Mouse (Mus musculus) stomach, postnatal 0 days (tissue): ENCODE measurements around the gene Nrxn3. TPM values are rescaled to one million over a fixed set of nuclear protein-coding genes. Genes with fewer than 3 reads are reported as not detected.

ENCODE experiments used
- ATAC-seq: fragments of 200-750 bp; cut with Nextera tagmentation; 2 replicates; pipeline ENCODE4 v1.8.0; 2017; ENCODE audit not compliant: low FRiP score, low TSS enrichment
- DNase-seq: peaks from one replicate; pipeline ENCODE4 v3.0.0-alpha.2; 2016; ENCODE audit warnings: low spot score
- H3K27ac ChIP-seq: fragments of 300-500 bp; sonication (generic); replicated peaks from 2 replicates; pipeline ENCODE4 v1.5.1; 2014; ENCODE audit warnings: mild to moderate bottlenecking, control low read depth
- H3K27me3 ChIP-seq: fragments of 300-500 bp; sonication (generic); 2 replicates; pipeline ENCODE4 v1.6.1; 2014; ENCODE audit warnings: low read length; ENCODE audit not compliant: control insufficient read depth, insufficient read depth
- H3K36me3 ChIP-seq: fragments of 300-500 bp; sonication (generic); 2 replicates; pipeline ENCODE4 v1.6.1; 2014; ENCODE audit warnings: low read length, mixed read lengths; ENCODE audit not compliant: control insufficient read depth, insufficient read depth
- H3K4me1 ChIP-seq: fragments of 300-500 bp; sonication (generic); replicated peaks from 2 replicates; pipeline ENCODE4 v1.6.1; 2014; ENCODE audit warnings: antibody characterized with exemption; ENCODE audit not compliant: control insufficient read depth, insufficient read depth
- H3K4me2 ChIP-seq: fragments of 300-500 bp; sonication (generic); replicated peaks from 2 replicates; pipeline ENCODE4 v1.6.1; 2014; ENCODE audit warnings: low read depth, mild to moderate bottlenecking, control low read depth, moderate library complexity
- H3K4me3 ChIP-seq: fragments of 300-500 bp; sonication (generic); 2 replicates; pipeline ENCODE4 v1.5.1; 2014; ENCODE audit warnings: low read depth, low read length, control low read depth
- H3K9ac ChIP-seq: fragments of 300-500 bp; sonication (generic); 2 replicates; pipeline ENCODE4 v1.6.1; 2014; ENCODE audit warnings: mild to moderate bottlenecking, low read length, control low read depth, mixed read lengths
- H3K9me3 ChIP-seq: fragments of 300-500 bp; sonication (generic); 2 replicates; pipeline ENCODE4 v1.6.1; 2016; ENCODE audit warnings: low read length; ENCODE audit not compliant: control insufficient read depth
- CTCF ChIP-seq: IDR thresholded peaks from 2 replicates; pipeline ENCODE4 v1.5.1; 2016; ENCODE audit warnings: antibody characterized with exemption, low read depth, mild to moderate bottlenecking, moderate library complexity
- EP300 ChIP-seq: optimal IDR thresholded peaks from 2 replicates; pipeline ENCODE3; 2016; ENCODE audit warnings: antibody characterized with exemption
- WGBS: fragments of 180-500 bp; shearing (Covaris S2); extraction: QIAGEN DNeasy Blood & Tissue Kit; methylation state at CpG from one replicate; pipeline ENCODE4 v1.1.7; 2014; 5-methylcytosine and 5-hydroxymethylcytosine counted together
- polyA plus RNA-seq: library from polyadenylated mRNA; unstranded; fragments of >200 nt; fragmentation: Nextera tagmentation; extraction: Ambion mirVana; gene quantifications from 2 replicates; pipeline ENCODE4 v1.2.1, GENCODE M21; 2015

Nrxn3 gene
- polyA plus RNA-seq, 1 experiment from 2014 or later: 1.0 TPM

DNA sequence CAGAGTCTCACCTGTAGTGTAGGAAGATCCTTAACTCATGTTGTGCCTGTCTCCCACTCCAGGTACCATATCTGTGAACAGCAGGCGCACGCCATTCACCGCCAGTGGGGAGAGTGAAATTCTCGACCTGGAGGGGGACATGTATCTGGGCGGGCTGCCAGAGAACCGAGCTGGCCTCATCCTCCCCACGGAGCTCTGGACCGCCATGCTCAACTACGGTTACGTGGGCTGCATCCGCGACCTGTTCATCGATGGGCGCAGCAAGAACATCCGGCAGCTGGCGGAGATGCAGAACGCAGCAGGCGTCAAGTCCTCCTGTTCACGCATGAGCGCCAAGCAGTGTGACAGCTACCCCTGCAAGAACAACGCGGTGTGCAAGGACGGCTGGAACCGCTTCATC lies 537.4 kb downstream of the Nrxn3 start:
- H3K4me2 ChIP-seq: no peak overlapping the region
- H3K4me1 ChIP-seq: no peaks in the 10 kb centered on the region
- no peak overlapping the region for H3K9ac ChIP-seq
- no peak overlapping the region for H3K4me3 ChIP-seq
- H3K27me3 ChIP-seq: no peaks in the 10 kb centered on the region
- H3K27ac ChIP-seq: no peak overlapping the region
- no peaks in the 10 kb centered on the region for H3K9me3 ChIP-seq
- ATAC-seq: no peak
- no peak for TF ChIP-seq CTCF
- TF ChIP-seq EP300: no peak
- 87% methylated on average over 24 of the region's 24 CpGs for WGBS
- DNase-seq: no peak
- no peaks in the 10 kb centered on the region for H3K36me3 ChIP-seq

DNA sequence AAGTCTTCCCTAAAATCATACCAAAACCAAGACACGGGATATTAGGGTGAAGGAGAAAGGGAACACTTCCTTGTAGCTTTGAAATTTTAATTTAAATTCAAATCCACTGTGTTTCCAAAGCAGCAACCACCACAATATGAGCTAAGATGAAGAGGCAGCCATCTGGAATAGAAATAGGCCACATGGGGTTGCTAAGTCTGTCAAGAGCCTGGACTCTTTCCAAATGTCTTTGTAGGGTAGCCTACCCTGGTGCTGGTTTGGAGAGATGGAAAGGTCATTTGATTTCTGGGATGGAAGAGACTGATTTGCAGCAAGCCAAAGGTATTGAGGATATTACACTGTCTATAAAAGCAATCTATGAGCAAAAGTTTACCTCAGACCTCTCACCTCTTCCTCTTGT lies 539.6 kb downstream of the Nrxn3 start:
- no peaks in the 10 kb centered on the region for H3K9me3 ChIP-seq
- H3K4me2 ChIP-seq: no peak overlapping the region
- no peaks in the 10 kb centered on the region for H3K36me3 ChIP-seq
- no peaks in the 10 kb centered on the region for H3K27me3 ChIP-seq
- no peak overlapping the region for H3K27ac ChIP-seq
- WGBS: 69% methylated on average over 1 of the region's 1 CpGs
- DNase-seq (no peak), ATAC-seq (no peak)
- no peak overlapping the region for H3K9ac ChIP-seq
- no peaks in the 10 kb centered on the region for H3K4me1 ChIP-seq
- TF ChIP-seq CTCF (no peak), EP300 (no peak)
- no peak overlapping the region for H3K4me3 ChIP-seq

DNA sequence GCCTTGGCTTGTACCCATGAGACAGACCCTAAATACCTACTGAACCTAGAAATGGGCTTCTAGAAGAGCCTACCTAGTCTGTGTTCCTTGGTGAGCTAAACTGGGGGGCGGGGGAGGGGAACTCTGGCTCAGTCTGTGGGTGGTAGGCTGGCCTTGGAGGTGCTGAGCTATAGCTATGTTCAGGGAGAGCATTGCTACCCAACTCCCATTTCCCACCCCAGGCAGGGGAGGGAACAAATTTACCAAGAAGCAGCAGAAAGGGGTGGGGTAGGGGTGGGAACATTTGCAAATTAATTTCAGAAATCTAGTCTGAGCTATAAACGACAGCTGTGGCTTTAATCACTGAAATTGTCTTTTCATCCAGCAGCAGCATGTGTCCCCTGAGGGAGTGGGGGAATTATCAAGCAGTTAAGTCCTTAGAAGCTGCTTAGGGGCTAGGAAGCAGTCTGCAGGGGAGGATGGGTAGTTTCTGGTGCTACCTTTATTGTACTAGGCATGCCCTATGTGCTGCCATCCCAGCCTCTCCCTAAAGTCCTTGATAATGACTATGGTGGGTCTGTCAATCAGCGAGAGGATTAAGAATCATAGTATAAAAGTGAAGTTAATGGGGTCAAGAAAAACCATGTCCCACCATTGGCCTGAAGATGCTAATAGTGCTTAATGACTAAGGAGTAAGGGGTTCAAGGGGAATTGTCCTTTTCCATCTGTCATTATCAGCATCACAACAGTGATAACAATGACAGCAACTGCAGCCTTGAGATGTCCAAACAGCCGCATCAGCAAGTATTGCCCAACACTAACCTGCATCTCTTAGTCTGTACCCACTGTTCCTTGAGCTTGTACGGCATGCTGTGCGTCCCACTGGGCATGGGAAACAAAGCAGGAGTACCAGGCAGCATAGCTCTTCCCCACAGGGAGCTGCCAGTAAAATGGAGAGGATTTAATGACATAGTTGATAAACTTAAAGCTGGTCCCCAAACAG lies 560.0 kb downstream of the Nrxn3 start:
- Histone ChIP-seq H3K4me3 (no peak overlapping the region), H3K9ac (no peak overlapping the region), H3K27me3 (no peaks in the 10 kb centered on the region), H3K36me3 (no peaks in the 10 kb centered on the region), H3K4me2 (no peak overlapping the region), H3K4me1 (no peaks in the 10 kb centered on the region), H3K27ac (no peak overlapping the region), H3K9me3 (no peaks in the 10 kb centered on the region)
- WGBS: 73% methylated on average over 6 of the region's 6 CpGs
- DNase-seq (no peak), ATAC-seq (no peak)
- TF ChIP-seq EP300 (no peak), CTCF (no peak)

DNA sequence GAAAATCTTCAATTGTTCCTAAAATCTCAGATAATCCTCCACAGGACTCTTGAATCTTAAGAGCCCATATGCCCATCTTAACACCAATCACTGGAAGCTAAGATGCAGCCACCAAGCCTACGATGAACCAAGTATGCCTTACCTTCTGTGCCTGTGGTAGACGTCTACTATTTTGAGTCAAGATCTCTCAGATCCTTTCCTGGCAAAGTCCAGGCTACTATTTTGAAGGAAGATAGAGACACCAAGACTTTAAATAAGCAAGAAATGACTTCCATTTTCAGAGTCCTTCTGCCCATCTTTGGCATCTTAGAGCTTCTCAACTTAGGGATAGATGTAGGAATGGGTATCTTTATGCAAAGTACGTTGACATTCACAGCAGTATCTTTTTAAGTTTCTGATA lies 561.7 kb downstream of the Nrxn3 start:
- Histone ChIP-seq H3K27me3 (no peaks in the 10 kb centered on the region), H3K4me2 (no peak overlapping the region), H3K4me3 (no peak overlapping the region), H3K9ac (no peak overlapping the region), H3K36me3 (no peaks in the 10 kb centered on the region), H3K4me1 (no peaks in the 10 kb centered on the region), H3K9me3 (no peaks in the 10 kb centered on the region), H3K27ac (no peak overlapping the region)
- DNase-seq (no peak), ATAC-seq (no peak)
- 88% methylated on average over 3 of the region's 3 CpGs for whole genome bisulfite sequencing
- TF ChIP-seq CTCF: no peak
- no peak for TF ChIP-seq EP300

DNA sequence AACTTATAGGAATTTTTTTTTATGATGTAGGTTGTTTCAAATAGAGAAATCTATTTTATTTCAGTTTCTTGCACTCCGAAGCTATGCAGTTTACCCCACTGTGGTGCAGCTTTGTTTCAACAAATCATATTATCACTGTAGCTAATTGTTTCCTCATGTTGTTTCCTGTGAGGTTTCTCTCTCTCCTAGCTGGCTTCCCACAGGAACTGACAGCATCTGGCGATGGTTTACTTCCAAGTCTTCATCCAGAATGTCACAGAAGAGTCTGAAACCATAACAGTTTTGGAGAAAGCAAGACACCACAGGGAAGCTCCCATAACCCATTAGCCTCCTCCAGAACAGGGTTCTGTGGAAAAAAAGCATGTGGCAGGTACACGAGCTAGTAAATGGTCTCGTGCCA lies 564.4 kb downstream of the Nrxn3 start:
- H3K9me3 ChIP-seq: no peaks in the 10 kb centered on the region
- H3K9ac ChIP-seq: no peak overlapping the region
- WGBS: 59% methylated on average over 4 of the region's 4 CpGs
- ATAC-seq (no peak), DNase-seq (no peak)
- no peaks in the 10 kb centered on the region for H3K4me1 ChIP-seq
- no peaks in the 10 kb centered on the region for H3K27me3 ChIP-seq
- no peak overlapping the region for H3K27ac ChIP-seq
- H3K4me3 ChIP-seq: no peak overlapping the region
- TF ChIP-seq EP300 (no peak), CTCF (no peak)
- H3K36me3 ChIP-seq: no peaks in the 10 kb centered on the region
- no peak overlapping the region for H3K4me2 ChIP-seq

DNA sequence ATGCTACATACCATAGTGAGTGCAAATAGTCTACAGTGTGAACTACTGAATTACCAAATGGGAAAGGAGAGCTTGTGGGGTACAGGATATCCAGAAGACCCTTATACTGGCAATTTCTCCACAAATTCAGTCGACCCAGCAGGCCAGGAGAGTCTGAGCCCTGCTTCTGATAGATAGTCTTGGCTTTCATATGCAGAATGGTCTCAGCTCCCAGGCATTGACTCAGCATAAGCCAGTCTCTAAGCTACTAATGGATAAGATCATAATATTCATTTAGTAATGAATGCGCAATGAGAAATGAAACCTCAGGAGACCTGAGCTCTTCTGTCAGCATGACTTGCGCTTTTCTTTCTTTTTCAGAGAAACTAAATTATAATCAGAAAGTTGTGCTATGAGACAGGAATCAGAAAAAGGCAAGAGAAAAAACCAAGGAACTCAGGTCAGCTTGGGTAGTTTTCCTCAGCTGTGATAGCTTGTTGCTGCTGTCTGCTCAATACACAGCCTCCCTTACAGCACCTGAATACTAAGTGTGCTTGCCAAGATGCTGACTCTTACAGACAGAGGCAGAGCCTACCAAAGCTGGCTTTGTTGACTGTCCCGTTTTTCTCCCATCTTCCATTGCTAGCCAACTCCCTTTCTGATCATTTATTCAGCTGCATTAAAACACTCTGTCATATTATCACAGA lies 567.1 kb downstream of the Nrxn3 start:
- TF ChIP-seq CTCF: no peak
- no peak for TF ChIP-seq EP300
- Histone ChIP-seq H3K9ac (no peak overlapping the region), H3K36me3 (no peaks in the 10 kb centered on the region), H3K27me3 (no peaks in the 10 kb centered on the region), H3K9me3 (no peaks in the 10 kb centered on the region), H3K4me2 (no peak overlapping the region), H3K27ac (no peak overlapping the region), H3K4me3 (no peak overlapping the region), H3K4me1 (no peaks in the 10 kb centered on the region)
- DNase-seq: no peak
- 60% methylated on average over 4 of the region's 4 CpGs for WGBS
- no peak for ATAC-seq
